Mouse (Mus musculus) naive thymus-derived CD4-positive, alpha-beta T cell, adult 2 months (primary cell): ENCODE results near the gene Ctdspl.

Experiments
- DNase-seq: peaks from one replicate; pipeline ENCODE4 v3.0.0-alpha.2; 2011; ENCODE audit warnings: low read depth

Ctdspl gene

DNA sequence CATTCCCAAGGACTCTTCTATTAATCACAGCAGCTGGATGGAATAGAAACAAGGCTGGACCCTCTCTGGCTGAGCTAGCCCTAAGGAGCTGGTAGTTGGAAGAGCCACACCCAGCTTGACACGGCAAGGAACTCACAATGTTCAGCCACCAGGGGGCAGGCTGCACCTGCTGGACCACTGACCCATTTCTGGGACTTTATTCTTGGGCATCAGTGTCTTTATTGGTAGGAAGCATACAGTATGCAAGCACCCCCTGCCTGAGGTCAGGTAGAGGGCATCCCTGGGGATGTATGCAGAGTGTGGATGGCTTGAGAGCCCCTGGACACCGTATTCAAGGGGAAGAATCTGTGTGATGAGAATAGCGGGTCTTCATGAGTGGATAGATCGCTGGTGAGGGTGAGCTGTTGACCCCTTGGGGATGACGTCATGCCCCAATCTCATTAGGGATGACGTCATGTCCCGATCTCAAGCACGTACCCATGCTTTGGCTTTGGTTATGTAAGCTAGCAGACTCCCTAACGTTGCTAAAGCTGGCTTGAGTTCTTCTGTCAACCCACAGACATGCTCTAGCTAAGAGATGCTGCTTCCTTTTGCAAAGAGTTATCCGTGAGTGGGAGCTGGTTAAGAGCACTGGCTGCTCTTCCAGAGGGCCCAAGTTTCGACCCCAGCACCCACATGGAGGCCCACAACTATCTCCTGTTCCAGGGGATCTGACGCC is 5.3 kb upstream of the Ctdspl start:
- peak; percentile 80 for DNase-seq

DNA sequence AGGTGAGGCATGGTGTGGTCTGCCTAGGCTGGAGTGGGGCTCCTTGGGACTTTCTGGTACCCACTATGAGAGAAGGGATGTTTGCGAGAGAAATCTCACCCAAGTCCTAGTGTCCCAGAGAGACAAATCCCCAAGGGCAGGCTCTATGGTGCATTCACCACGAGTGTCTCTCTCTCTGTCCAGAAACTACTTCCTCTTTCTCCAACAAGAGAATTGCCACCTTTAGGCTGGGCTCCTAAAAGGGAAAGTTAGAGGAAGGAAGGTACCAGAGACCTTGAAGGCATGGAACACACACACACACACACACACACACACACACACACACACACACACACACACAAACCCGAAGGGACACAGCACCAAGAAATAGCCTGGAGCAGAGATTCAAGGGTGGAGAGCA is 4.3 kb upstream of the Ctdspl start:
- no peak for DNase-seq

GRCm38 (mm10) chr9:118924554-118925085 is 1.6 kb upstream of the Ctdspl start:
- no peak for DNase-seq

DNA sequence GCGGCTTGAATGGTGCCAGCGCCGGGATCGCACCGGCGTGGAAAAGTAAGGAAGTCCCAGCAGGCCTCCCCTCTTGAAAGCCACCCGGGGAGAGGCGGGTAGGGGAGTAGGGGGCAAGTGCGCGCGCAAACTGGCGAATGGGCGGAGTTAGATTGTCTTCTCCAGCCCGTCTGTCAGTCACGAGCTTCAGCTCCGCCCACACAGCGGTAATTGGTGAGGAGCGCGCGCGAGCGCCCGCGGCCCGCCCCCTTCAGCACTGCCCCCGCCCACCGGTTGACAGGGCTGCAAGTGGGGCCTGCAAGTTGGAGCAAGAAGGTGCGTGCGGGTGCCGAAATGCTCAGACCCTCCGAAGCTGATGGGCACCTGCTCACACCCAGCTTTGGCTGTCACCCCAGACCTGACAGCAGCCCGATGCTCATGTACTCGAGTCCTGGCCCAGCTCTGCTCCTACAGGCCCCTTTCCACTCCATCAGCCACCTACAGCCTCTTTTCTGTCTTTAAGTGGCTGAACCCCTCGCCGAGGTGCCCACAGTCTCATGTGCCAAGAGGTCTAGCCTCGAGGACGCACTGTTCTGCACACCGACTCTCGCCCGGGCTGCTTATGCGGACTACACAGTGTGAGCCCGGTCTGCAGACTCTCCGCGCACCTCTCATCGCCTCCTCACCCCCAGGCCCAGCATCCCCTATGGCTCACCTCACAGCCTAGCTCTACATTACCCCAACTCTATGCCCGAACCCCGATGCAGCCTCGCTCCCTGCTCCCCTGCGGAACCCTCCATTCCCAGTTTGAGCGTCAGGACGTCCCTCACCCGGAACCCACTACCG is 755 bp upstream of the Ctdspl start:
- DNase-seq = peak; percentile 97

- peak; percentile 61 for DNase-seq
These were observed 552 bp downstream of the Ctdspl start for GRCm38 (mm10) chr9:118926688-118927321.

GRCm38 (mm10) chr9:118927501-118927900 is 1.2 kb downstream of the Ctdspl start:
- DNase-seq = peak; percentile 33

- no peak for DNase-seq
These were observed 1.8 kb downstream of the Ctdspl start for GRCm38 (mm10) chr9:118928007-118928406.

- DNase-seq = no peak
These were observed 2.4 kb downstream of the Ctdspl start for GRCm38 (mm10) chr9:118928656-118929055.

DNA sequence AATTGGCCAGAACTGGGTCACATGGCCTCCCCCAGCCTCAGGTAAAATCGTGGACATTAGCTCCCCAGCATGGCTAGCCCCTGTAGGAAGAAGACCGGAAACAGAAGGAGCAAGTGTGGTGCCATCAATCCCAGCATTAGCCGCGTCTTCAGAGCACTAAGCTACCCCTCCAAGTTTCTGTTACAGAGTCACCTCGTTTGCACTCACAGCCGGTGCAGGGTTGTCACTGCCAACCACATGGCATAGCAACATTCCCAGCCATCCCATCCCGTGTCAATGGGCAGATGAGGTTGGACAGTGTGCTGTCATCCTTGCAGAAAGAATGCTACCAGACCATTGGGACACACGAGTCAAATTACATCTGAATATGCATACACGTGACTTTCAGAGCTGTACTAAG is 4.4 kb downstream of the Ctdspl start:
- DNase-seq = no peak

DNA sequence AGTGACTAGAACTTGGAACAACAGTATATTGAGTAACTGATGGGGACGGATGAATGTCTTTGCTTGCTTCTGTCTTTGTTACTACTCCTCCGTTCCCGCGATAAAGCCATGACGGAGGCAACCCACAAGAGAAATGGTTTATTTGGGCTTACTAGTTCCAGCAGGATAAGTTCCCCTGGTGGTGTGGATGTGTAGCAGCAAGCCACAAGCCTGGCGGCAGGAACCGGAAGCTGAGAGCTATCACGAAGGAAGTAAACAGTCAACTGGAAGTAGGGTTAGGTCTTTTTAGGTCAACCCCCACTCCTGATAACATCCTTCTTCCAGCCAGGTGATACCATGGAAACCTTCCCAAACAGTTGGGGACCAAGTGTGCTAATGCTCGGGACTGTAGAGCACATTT is 7.5 kb downstream of the Ctdspl start:
- DNase-seq = no peak

DNA sequence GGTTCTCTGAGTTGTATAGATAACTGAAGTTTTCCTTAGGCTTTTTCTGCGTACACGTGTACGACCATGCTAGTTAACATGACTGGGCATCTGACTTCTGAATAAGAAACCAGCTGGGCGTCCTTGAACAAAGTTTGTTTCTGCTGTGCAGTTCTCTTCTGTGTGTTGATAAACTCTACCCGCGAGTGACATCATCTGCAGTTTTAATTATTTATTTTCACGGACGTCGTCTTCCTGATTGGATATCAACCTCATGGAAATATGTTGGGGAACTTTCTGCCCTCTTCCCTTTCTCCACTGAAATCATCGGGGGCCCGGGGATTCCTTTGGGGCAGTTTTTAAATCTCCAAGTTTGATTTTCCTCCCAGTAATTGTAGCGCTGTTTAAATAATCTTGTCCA is 8.1 kb downstream of the Ctdspl start:
- no peak for DNase-seq

DNA sequence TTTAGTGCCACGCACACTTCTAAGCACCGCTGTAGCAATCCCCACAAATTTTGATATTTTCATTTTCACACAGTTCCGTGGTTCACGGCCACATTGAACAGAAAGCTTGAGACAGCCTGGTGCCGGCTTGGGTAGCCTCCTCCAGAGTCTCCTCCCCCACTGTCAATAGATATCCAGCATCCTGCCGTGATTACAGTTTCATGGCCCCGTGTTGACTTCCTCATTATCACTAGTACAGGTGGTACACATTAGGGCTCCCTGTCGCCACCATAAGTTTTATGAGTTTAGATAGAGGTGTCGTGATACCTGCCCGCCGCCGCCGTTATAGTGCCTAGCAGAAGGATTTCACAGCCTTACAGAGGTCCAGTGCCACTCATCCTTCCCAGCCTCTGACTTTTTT is 8.8 kb downstream of the Ctdspl start:
- no peak for DNase-seq

- no peak for DNase-seq
These were observed 9.8 kb downstream of the Ctdspl start for GRCm38 (mm10) chr9:118936071-118936470.

DNA sequence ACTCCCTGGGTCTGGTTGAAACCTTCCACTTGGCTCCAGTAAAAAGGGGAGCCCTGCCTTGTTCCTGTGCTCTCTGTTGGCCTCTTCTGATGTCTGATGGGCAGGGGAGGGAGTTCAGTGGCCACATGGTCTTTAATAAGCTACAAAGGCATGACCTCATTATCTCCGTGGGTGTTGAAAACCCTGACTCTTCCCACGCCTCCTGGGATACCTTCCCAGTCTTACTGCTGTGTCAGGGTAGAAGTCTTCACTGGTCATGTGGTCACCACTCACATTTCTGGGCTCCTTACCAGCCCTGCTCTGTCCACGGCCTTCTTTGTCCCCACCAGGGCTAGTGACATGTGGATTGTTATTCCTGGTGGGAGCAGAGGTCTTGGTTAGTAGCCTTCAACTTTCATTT is 11.3 kb downstream of the Ctdspl start:
- no peak for DNase-seq

DNA sequence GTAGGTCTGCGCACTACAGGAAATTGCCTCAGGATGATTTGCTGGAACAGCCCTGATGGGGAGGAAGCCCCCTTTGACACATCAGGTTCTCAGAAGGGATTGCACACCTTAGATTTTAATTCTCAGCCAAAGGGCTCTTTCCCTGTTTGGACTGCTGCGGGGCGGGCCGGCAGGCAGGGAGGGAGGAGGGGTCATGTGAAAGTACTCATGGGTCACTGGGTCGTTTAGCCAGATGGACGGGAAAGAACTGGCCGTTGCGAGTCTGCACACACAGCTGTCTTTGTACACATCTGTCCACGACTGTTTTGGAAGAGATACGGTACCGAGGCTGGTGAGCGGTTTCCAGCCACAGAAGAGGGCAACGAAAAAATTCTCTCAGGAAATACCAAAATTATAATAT is 13.2 kb downstream of the Ctdspl start:
- no peak for DNase-seq

GRCm38 (mm10) chr9:118939831-118940230 is 13.6 kb downstream of the Ctdspl start:
- DNase-seq = no peak

DNA sequence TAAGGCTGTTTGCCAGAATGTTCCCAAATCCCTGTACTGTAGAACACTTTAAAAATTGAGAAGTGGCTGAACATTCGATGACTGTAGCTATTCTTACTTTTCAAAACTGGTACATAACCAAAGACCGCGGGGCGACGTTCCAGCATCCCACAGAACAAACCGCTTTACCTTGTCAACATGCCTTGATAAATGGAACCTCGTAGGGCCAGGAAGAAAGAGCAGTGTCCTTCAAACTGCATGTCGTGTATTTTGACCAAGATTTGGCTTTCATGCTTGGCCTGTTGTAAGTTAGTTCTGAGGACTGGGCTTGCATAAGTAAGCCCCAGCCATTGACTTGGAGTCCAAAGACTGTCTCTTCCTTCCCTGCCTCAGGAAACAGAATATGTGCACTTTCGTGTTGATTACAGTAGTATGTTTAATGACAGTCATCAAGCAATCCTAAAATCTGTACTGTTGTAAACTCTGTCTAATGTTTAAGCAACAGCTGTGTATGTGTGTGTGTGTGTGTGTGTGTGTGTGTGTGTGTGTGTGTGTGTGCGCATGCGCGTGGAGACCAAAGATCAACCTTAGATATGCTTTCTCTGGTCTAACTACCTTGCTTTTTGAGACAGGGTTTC is 14.4 kb downstream of the Ctdspl start:
- DNase-seq = no peak

- DNase-seq = no peak
These were observed 15.8 kb downstream of the Ctdspl start for GRCm38 (mm10) chr9:118942030-118942429.

- DNase-seq = no peak
These were observed 17.7 kb downstream of the Ctdspl start for GRCm38 (mm10) chr9:118943941-118944340.

- no peak for DNase-seq
These were observed 18.1 kb downstream of the Ctdspl start for GRCm38 (mm10) chr9:118944388-118944787.

- DNase-seq = no peak
These were observed 22.2 kb downstream of the Ctdspl start for GRCm38 (mm10) chr9:118948486-118948885.

- DNase-seq = no peak
These were observed 22.9 kb downstream of the Ctdspl start for GRCm38 (mm10) chr9:118949124-118949523.
